Mouse (Mus musculus) erythroblast, embryonic 14.5 days (primary cell): ENCODE data around the gene Eif3c.

Experiments
- GATA1 ChIP-seq: IDR thresholded peaks from 2 replicates; pipeline ENCODE4 v1.6.1; 2012; ENCODE audit warnings: low read length, inconsistent platforms, mixed read lengths
- TAL1 ChIP-seq: IDR thresholded peaks from 3 replicates; pipeline ENCODE4 v1.6.1; 2012; ENCODE audit warnings: low read length, inconsistent platforms, mixed read lengths

DNA sequence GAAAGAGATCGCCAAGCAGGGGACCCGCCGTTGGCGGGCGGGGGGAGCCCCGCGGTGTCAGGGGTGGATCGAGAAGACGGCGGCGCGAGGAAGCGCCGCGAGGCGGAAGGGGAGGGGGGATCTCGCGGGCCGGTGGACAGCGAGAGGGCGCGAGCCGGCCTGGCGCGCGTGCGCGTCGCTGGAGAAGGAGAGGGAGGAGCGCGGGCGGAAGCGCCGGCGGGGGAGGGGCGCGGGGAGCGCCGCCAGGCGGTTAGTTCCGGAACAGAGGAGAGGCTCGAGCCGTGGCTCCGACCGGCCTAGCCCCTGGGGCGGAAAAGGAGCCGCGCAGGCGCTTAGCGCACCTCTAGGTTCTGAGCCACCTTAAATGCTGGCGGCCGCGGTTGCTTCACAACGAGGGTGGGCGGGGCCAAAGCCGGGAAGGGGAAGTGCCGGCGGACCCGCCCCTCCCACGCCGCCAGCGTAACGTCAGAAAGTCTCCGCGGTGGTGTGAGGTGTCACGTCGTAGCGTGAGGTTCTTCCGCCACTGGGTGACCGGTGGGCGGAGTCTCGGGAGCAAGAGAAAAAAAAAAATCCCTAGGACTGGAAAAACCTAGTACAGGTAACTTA, 62.8 kb downstream of the Eif3c start, which contains the start of gene Atxn2l:
- TF ChIP-seq GATA1 (no peak), TAL1 (no peak)
